Mouse (Mus musculus) MEL (cell line): ENCODE data around the gene Fam102a.

ENCODE experiments used
- CHD2 ChIP-seq: IDR thresholded peaks from 2 replicates; pipeline ENCODE4 v1.6.1; 2011; ENCODE audit warnings: low read length, improper control_type of control experiment
- CTCF ChIP-seq, 3 experiments: IDR thresholded peaks in 2 of 3; conservative IDR thresholded peaks in 1 of 3; 2 replicates each; pipeline ENCODE4 v1.5.1; 2011 to 2012; ENCODE audit warnings: low read length in 3 of 3, low read depth in 2 of 3, mild to moderate bottlenecking in 2 of 3, improper control_type of control experiment in 1 of 3, inconsistent platforms in 1 of 3, mixed read lengths in 1 of 3, moderate library complexity in 1 of 3; ENCODE audit not compliant: control insufficient read depth in 1 of 3, insufficient read depth in 1 of 3, poor library complexity in 1 of 3, severe bottlenecking in 1 of 3
- E2F4 ChIP-seq: IDR thresholded peaks from 2 replicates; pipeline ENCODE4 v1.6.1; 2011; ENCODE audit warnings: low read depth, low read length, improper control_type of control experiment, borderline replicate concordance
- MAX ChIP-seq: IDR thresholded peaks from 2 replicates; pipeline ENCODE4 v1.6.1; 2011; ENCODE audit warnings: low read length, improper control_type of control experiment
- SMC3 ChIP-seq: IDR thresholded peaks from 2 replicates; pipeline ENCODE4 v1.6.1; 2011; ENCODE audit warnings: low read depth, low read length, improper control_type of control experiment
- TAL1 ChIP-seq: IDR thresholded peaks from 2 replicates; pipeline ENCODE4 v1.6.1; 2012; ENCODE audit warnings: mild to moderate bottlenecking, inconsistent platforms, low read length, moderate library complexity, mixed read lengths
- UBTF ChIP-seq: IDR thresholded peaks from 2 replicates; pipeline ENCODE4 v1.6.1; 2012; ENCODE audit warnings: low read depth, mild to moderate bottlenecking, inconsistent platforms, low read length, improper control_type of control experiment, moderate library complexity, borderline replicate concordance; ENCODE audit not compliant: insufficient read depth

GRCm38 (mm10) chr2:32546951-32547350, 11.8 kb downstream of the Fam102a start:
- TF ChIP-seq UBTF (no peak), E2F4 (no peak), CHD2 (no peak), CTCF (IDR thresholded peaks at IDR 0.05 in 2 of 3, conservative IDR thresholded peaks at IDR 0.05 in 1 of 3; ENCODE audit: control insufficient read depth in 1 of 3, insufficient read depth in 1 of 3, low read depth in 2 of 3, low read length in 3 of 3, poor library complexity in 1 of 3, severe bottlenecking in 1 of 3) (no peak), SMC3 (no peak), TAL1 (no peak), MAX (no peak)
